Mouse (Mus musculus) left cerebral cortex, adult 11 months (tissue): ENCODE measurements around the gene Larp1b.
A peak's percentile ranks its signal among the peaks of the same experiment; 100 is the strongest.

Experiments used
- DNase-seq: peaks from one replicate; pipeline ENCODE4 v3.0.0; 2022; ENCODE audit warnings: low spot score

Gene Larp1b

GRCm38 (mm10) chr3:41021980-41022379 is 72.4 kb downstream of the Larp1b start:
- peak; percentile 42 for DNase-seq

GRCm38 (mm10) chr3:41030705-41031104 is 81.1 kb downstream of the Larp1b start:
- DNase-seq = no peak

- DNase-seq = no peak
Measured at GRCm38 (mm10) chr3:41031286-41032210, 81.9 kb downstream of the Larp1b start.

- DNase-seq = no peak
Measured at GRCm38 (mm10) chr3:41038297-41038916, 88.8 kb downstream of the Larp1b start.

GRCm38 (mm10) chr3:41041241-41041640 is 91.6 kb downstream of the Larp1b start:
- DNase-seq = no peak

GRCm38 (mm10) chr3:41042195-41042938 is 92.7 kb downstream of the Larp1b start:
- peak; percentile 38 for DNase-seq

- no peak for DNase-seq
Measured at GRCm38 (mm10) chr3:41043756-41044354, 94.2 kb downstream of the Larp1b start.

GRCm38 (mm10) chr3:41047838-41048237 is 98.2 kb downstream of the Larp1b start:
- DNase-seq = no peak

- DNase-seq = no peak
Measured at GRCm38 (mm10) chr3:41053334-41053733, 103.7 kb downstream of the Larp1b start.

GRCm38 (mm10) chr3:41058395-41058794 is 108.8 kb downstream of the Larp1b start:
- DNase-seq = peak; percentile 50

GRCm38 (mm10) chr3:41059249-41059648 is 109.6 kb downstream of the Larp1b start:
- no peak for DNase-seq

GRCm38 (mm10) chr3:41061831-41062565 is 112.4 kb downstream of the Larp1b start:
- no peak for DNase-seq

GRCm38 (mm10) chr3:41062758-41063157 is 113.1 kb downstream of the Larp1b start:
- DNase-seq = no peak

GRCm38 (mm10) chr3:41065320-41065719 is 115.7 kb downstream of the Larp1b start:
- no peak for DNase-seq

GRCm38 (mm10) chr3:41070519-41070918 is 120.9 kb downstream of the Larp1b start:
- no peak for DNase-seq

GRCm38 (mm10) chr3:41075376-41075775 is 125.7 kb downstream of the Larp1b start:
- no peak for DNase-seq

- no peak for DNase-seq
Measured at GRCm38 (mm10) chr3:41078673-41079072, 129.0 kb downstream of the Larp1b start.

- DNase-seq = no peak
Measured at GRCm38 (mm10) chr3:41080724-41081123, 131.1 kb downstream of the Larp1b start.

- no peak for DNase-seq
Measured at GRCm38 (mm10) chr3:41081474-41082301, 132.1 kb downstream of the Larp1b start.

GRCm38 (mm10) chr3:41082520-41082884 is 132.9 kb downstream of the Larp1b start:
- no peak for DNase-seq
